Mouse (Mus musculus) CD4-positive, CD25-positive, alpha-beta regulatory T cell (primary cell): ENCODE results near the gene 1700028K03Rik. TPM values are rescaled to one million over a fixed set of nuclear protein-coding genes. Genes with fewer than 3 reads are reported as not detected.

ENCODE experiments used
- polyA plus RNA-seq: library from polyadenylated mRNA; unstranded; fragments of 100-300 nt; shearing (Covaris generic); gene quantifications from one replicate; pipeline ENCODE4 v1.2.1, GENCODE M21; 2017

1700028K03Rik gene
- 0.19 TPM for polyA plus RNA-seq

DNA sequence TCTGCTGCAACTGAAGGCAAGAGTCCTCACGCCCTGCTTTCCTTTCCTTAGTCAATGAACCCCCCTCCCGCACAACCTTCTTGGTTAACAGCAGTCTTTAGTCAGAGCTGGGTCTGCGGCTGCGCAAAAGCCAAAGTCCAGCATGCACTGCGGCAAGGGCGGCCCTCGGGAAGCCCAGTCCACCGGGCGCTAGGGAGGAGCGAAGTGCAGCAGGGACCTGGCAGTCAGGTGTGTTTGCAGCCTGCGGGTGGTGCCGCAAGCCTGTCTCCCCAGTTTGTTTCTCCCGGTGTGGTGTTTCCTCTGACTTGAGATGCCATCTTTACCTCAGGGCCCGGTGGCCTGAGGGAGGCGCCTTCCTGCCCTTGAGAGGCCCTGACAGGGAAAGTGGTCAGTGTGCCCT, at the start of gene 1700028K03Rik:
Gene 1700028K03Rik, plus strand, starts transcription at position 129 of the 400 bp plus-strand sequence.

DNA sequence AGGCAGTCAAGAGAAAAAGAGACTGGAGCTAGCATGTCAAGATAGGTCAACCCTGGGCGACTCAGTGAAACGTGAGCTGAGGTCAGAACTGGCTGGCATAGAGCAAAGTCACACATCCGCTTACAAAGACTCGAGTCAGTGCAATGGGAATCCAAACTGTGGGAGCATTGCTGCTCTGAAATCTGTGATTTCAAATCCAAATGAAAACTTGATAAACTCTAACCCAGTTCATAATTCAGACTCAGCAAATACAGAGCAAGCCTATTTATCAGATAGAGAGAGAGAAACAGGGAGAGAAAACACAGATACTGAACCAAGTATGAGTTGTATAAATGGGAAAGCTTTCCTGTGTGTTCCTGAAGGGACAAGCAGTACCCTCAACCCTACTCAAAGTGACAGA, 27.2 kb upstream of the 1700028K03Rik start, which contains the start of gene Gm42669:
Gene Gm42669, plus strand, starts transcription at position 301 of the 400 bp plus-strand sequence.

DNA sequence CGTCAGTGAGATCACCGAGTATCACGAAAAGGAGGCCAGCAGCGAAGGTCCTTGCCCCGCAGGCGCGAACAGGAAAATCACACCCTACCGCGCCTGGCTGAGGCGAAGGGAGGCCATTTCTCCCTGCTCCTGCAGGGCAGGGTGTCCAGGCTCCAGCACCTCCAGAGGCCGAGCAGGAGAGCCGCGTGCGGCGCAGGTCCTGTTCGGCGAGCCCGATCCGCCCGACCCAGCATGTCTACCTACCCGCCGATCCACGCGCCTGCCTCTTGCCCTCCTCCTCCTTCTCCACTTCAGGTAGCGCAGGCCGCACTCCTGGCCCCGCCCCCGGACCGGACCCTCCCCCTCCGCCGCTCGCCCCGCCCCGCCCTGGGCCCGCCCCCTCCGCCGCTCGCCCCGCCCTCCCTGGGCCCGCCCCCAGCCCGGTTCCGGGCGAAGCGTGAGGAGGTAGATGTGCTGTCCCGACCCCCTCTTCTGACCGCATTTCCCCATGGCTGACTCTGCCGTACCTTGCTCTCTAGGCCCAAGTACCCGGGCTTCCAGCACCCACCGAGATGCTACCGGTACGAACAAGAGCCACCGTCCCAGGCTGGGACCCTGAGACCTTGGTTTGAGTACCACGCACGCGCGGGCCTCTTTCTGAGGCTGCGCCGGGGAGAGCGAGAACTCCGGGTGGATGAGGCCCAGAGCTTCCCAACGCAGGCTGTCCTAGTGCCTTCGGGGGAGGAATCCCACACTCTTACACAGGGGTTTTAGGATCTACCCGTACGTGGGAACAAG, 63.0 kb downstream of the 1700028K03Rik start, which contains the start of the genes Rpap2 and Glmn:
Gene Rpap2, plus strand, starts transcription at position 73 of the 777 bp plus-strand sequence.
Gene Glmn, minus strand, starts transcription at position 588 of the 777 bp plus-strand sequence.

Other genes with a start within 250 kb of the 1700028K03Rik start
- gene Tgfbr3, start 245.1 kb upstream of the 1700028K03Rik start, polyA plus RNA-seq, result 13.3 TPM
- gene Brdt, start 203.6 kb upstream of the 1700028K03Rik start, polyA plus RNA-seq, result 0.57 TPM
- 2.3 TPM for gene Ephx4, start 132.0 kb upstream of the 1700028K03Rik start, polyA plus RNA-seq
- not detected for gene Lpcat2b, start 103.2 kb upstream of the 1700028K03Rik start, polyA plus RNA-seq
- gene Btbd8, start 96.7 kb upstream of the 1700028K03Rik start, polyA plus RNA-seq, result 7.9 TPM
- 0.35 TPM for gene Gm42669, start 27.1 kb upstream of the 1700028K03Rik start, polyA plus RNA-seq
- 33.4 TPM for gene Rpap2, start 62.7 kb downstream of the 1700028K03Rik start, polyA plus RNA-seq
- gene Glmn, start 63.2 kb downstream of the 1700028K03Rik start, polyA plus RNA-seq, result 18.3 TPM
- 45.5 TPM for gene Gfi1, start 191.3 kb downstream of the 1700028K03Rik start, polyA plus RNA-seq